Comparison of ENCODE assay signal across 8 mouse cellular contexts in genomic region chr17:25837533-25837932, GRCm38 (mm10). TPM values are rescaled to one million over a fixed set of nuclear protein-coding genes. Genes with fewer than 3 reads are reported as not detected.
DNase-seq lines count a peak whose midpoint lies in the region; ATAC-seq and TF ChIP-seq lines count a peak whose summit lies in the region.

No protein-coding gene starts in this region.

- no peaks in the 10 kb centered on the region for H3K9me3 ChIP-seq in kidney, postnatal 0 days (replicated peaks; ENCODE audit: low read length)
- no peaks in the 10 kb centered on the region for H3K9me3 ChIP-seq in forebrain, embryonic 13.5 days (replicated peaks)
- H3K9me3 ChIP-seq in limb, embryonic 15.5 days: no peaks in the 10 kb centered on the region

- no peak overlapping the region for H3K4me3 ChIP-seq in kidney, postnatal 0 days (replicated peaks; ENCODE audit: low read depth, low read length)
- no peak overlapping the region for H3K4me3 ChIP-seq in kidney, adult 2 months (ENCODE audit: insufficient read depth, low read depth, low read length)
- peak overlapping the region; percentile 44; the same call in 1 of the 2 replicates for H3K4me3 ChIP-seq in forebrain, embryonic 13.5 days
- H3K4me3 ChIP-seq in limb, embryonic 15.5 days: peak overlapping the region; percentile 38; the same call in 1 of the 2 replicates

- peaks cover 42% of the 10 kb centered on the region for H3K36me3 ChIP-seq in kidney, postnatal 0 days (ENCODE audit: insufficient read depth, low read length)
- H3K36me3 ChIP-seq in kidney, adult 2 months (ENCODE audit: control insufficient read depth, insufficient read depth, low read length): no peaks in the 10 kb centered on the region; the same call in 1 of the 2 replicates
- peaks cover 57% of the 10 kb centered on the region for H3K36me3 ChIP-seq in forebrain, embryonic 13.5 days (ENCODE audit: poor library complexity, severe bottlenecking)
- peaks cover 57% of the 10 kb centered on the region for H3K36me3 ChIP-seq in limb, embryonic 15.5 days

- WGBS in kidney, postnatal 0 days: 58% methylated on average over 3 of the region's 3 CpGs
- 50% methylated on average over 3 of the region's 3 CpGs for WGBS in kidney, adult 2 months
- WGBS in forebrain, embryonic 13.5 days: 27% methylated on average over 3 of the region's 3 CpGs
- WGBS in limb, embryonic 15.5 days: 60% methylated on average over 3 of the region's 3 CpGs

- no peak for ATAC-seq in kidney, postnatal 0 days (replicated peaks; ENCODE audit: low FRiP score, low read depth)
- ATAC-seq in forebrain, embryonic 13.5 days: no peak
- no peak for ATAC-seq in limb, embryonic 15.5 days (ENCODE audit: insufficient number of reproducible peaks, low FRiP score, low TSS enrichment, low read depth)

- TF ChIP-seq CTCF in kidney, postnatal 0 days (IDR thresholded peaks at IDR 0.05; ENCODE audit: low read depth): no peak
- no peak for TF ChIP-seq CTCF in kidney, adult 2 months (conservative IDR thresholded peaks at IDR 0.05; ENCODE audit: insufficient read depth, insufficient read length, low read depth, low read length)

- no peak for TF ChIP-seq POLR2A in kidney, adult 2 months (IDR thresholded peaks at IDR 0.05; ENCODE audit: low read depth, low read length)

- no peaks in the 10 kb centered on the region for H3K27me3 ChIP-seq in kidney, postnatal 0 days (ENCODE audit: insufficient read depth, low read length)
- H3K27me3 ChIP-seq in kidney, adult 2 months (replicated peaks; ENCODE audit: control insufficient read depth, insufficient read depth, low read length): no peaks in the 10 kb centered on the region
- H3K27me3 ChIP-seq in forebrain, embryonic 13.5 days: no peaks in the 10 kb centered on the region
- H3K27me3 ChIP-seq in limb, embryonic 15.5 days: no peaks in the 10 kb centered on the region

- peak overlapping the region; percentile 84; the same call in 1 of the 2 replicates for H3K27ac ChIP-seq in kidney, postnatal 0 days
- H3K27ac ChIP-seq in kidney, adult 2 months (ENCODE audit: insufficient read depth, low read depth, low read length): no peak overlapping the region
- peak overlapping the region; percentile 82 for H3K27ac ChIP-seq in forebrain, embryonic 13.5 days
- H3K27ac ChIP-seq in limb, embryonic 15.5 days: 0 out of 2 replicates have a peak overlapping the region, but pooled peaks have one; percentile 47

- H3K4me2 ChIP-seq in kidney, postnatal 0 days (ENCODE audit: low read length): peak overlapping the region; percentile 78; the same call in 1 of the 2 replicates
- H3K4me2 ChIP-seq in forebrain, embryonic 13.5 days: peak overlapping the region; percentile 79
- peak overlapping the region; percentile 75; the same call in 1 of the 2 replicates for H3K4me2 ChIP-seq in limb, embryonic 15.5 days

- DNase-seq in kidney, postnatal 0 days (ENCODE audit: low spot score): no peak
- no peak for DNase-seq in kidney, adult 2 months
- peak; percentile 59 for DNase-seq in retina, postnatal 1 day
- no peak for DNase-seq in T-cell, adult 2 months (ENCODE audit: low spot score)
- no peak for DNase-seq in kidney, postnatal 14 days
- no peak for DNase-seq in thymus, postnatal 0 days (ENCODE audit: low spot score)

- H3K9ac ChIP-seq in kidney, postnatal 0 days (ENCODE audit: low read depth, low read length): 0 out of 2 replicates have a peak overlapping the region, but pooled peaks have one; percentile 64
- H3K9ac ChIP-seq in forebrain, embryonic 13.5 days: peak overlapping the region; percentile 75
- 0 out of 2 replicates have a peak overlapping the region, but pooled peaks have one; percentile 41 for H3K9ac ChIP-seq in limb, embryonic 15.5 days

- H3K4me1 ChIP-seq in kidney, postnatal 0 days (replicated peaks; ENCODE audit: insufficient read depth, low read length): peaks cover 34% of the 10 kb centered on the region
- H3K4me1 ChIP-seq in kidney, adult 2 months (ENCODE audit: control insufficient read depth, insufficient read depth, low read length): peaks cover 33% of the 10 kb centered on the region
- peaks cover 50% of the 10 kb centered on the region for H3K4me1 ChIP-seq in forebrain, embryonic 13.5 days
- H3K4me1 ChIP-seq in limb, embryonic 15.5 days: peaks cover 42% of the 10 kb centered on the region

RNA-seq across cellular contexts. Expression of gene Rhbdl1, which starts 0.4 kb away (rescaled TPM):
- polyA plus RNA-seq in kidney, postnatal 0 days (2015; fragmentation: Nextera tagmentation; extraction: Ambion mirVana): 3.7 and 3.9 TPM in 2 replicates
- polyA plus RNA-seq in kidney, adult 2 months (2012; rRNA removed): 9.2 and 13.9 TPM in 2 replicates
- polyA plus RNA-seq in forebrain, embryonic 13.5 days (2015; fragmentation: Nextera tagmentation; extraction: Ambion mirVana): 9.7 and 11.2 TPM in 2 replicates
- 1.8 and 2.6 TPM in 2 replicates for polyA plus RNA-seq in limb, embryonic 15.5 days (2015; fragmentation: Nextera tagmentation; extraction: Ambion mirVana)
- 0.38 and 0.45 TPM in 2 replicates for polyA plus RNA-seq in thymus, postnatal 0 days (2015; fragmentation: Nextera tagmentation; extraction: Ambion mirVana)

RNA-seq across cellular contexts. Expression of gene Gm20683, which starts 4.0 kb away (rescaled TPM):
- 2.7 and 2.8 TPM in 2 replicates for polyA plus RNA-seq in kidney, postnatal 0 days (2015; fragmentation: Nextera tagmentation; extraction: Ambion mirVana)
- 26.3 and 50.3 TPM in 2 replicates for polyA plus RNA-seq in kidney, adult 2 months (2012; rRNA removed)
- 5.9 and 7.1 TPM in 2 replicates for polyA plus RNA-seq in forebrain, embryonic 13.5 days (2015; fragmentation: Nextera tagmentation; extraction: Ambion mirVana)
- polyA plus RNA-seq in limb, embryonic 15.5 days (2015; fragmentation: Nextera tagmentation; extraction: Ambion mirVana): 1.8 and 2.6 TPM in 2 replicates
- 1.2 and 1.5 TPM in 2 replicates for polyA plus RNA-seq in thymus, postnatal 0 days (2015; fragmentation: Nextera tagmentation; extraction: Ambion mirVana)

RNA-seq across cellular contexts. Expression of gene Stub1, which starts 4.3 kb away (rescaled TPM):
- 267 and 287 TPM in 2 replicates for polyA plus RNA-seq in kidney, postnatal 0 days (2015; fragmentation: Nextera tagmentation; extraction: Ambion mirVana)
- 140 and 144 TPM in 2 replicates for polyA plus RNA-seq in kidney, adult 2 months (2012; rRNA removed)
- polyA plus RNA-seq in forebrain, embryonic 13.5 days (2015; fragmentation: Nextera tagmentation; extraction: Ambion mirVana): 303 and 330 TPM in 2 replicates
- polyA plus RNA-seq in limb, embryonic 15.5 days (2015; fragmentation: Nextera tagmentation; extraction: Ambion mirVana): 346 and 387 TPM in 2 replicates
- 181 and 191 TPM in 2 replicates for polyA plus RNA-seq in thymus, postnatal 0 days (2015; fragmentation: Nextera tagmentation; extraction: Ambion mirVana)

RNA-seq across cellular contexts. Expression of gene Rhot2, which starts 7.1 kb away (rescaled TPM):
- 21.1 and 22.4 TPM in 2 replicates for polyA plus RNA-seq in kidney, postnatal 0 days (2015; fragmentation: Nextera tagmentation; extraction: Ambion mirVana)
- polyA plus RNA-seq in kidney, adult 2 months (2012; rRNA removed): 133 and 147 TPM in 2 replicates
- polyA plus RNA-seq in forebrain, embryonic 13.5 days (2015; fragmentation: Nextera tagmentation; extraction: Ambion mirVana): 16.2 and 17.6 TPM in 2 replicates
- 21.9 and 25.4 TPM in 2 replicates for polyA plus RNA-seq in limb, embryonic 15.5 days (2015; fragmentation: Nextera tagmentation; extraction: Ambion mirVana)
- polyA plus RNA-seq in thymus, postnatal 0 days (2015; fragmentation: Nextera tagmentation; extraction: Ambion mirVana): 19.7 and 22.6 TPM in 2 replicates

RNA-seq across cellular contexts. Expression of gene Jmjd8, which starts 8.9 kb away (rescaled TPM):
- polyA plus RNA-seq in kidney, postnatal 0 days (2015; fragmentation: Nextera tagmentation; extraction: Ambion mirVana): 53.1 and 54.5 TPM in 2 replicates
- polyA plus RNA-seq in kidney, adult 2 months (2012; rRNA removed): 132 and 139 TPM in 2 replicates
- polyA plus RNA-seq in forebrain, embryonic 13.5 days (2015; fragmentation: Nextera tagmentation; extraction: Ambion mirVana): 64.6 and 69.8 TPM in 2 replicates
- polyA plus RNA-seq in limb, embryonic 15.5 days (2015; fragmentation: Nextera tagmentation; extraction: Ambion mirVana): 47.2 and 48.9 TPM in 2 replicates
- 28.8 and 32.2 TPM in 2 replicates for polyA plus RNA-seq in thymus, postnatal 0 days (2015; fragmentation: Nextera tagmentation; extraction: Ambion mirVana)

Comparison
In these comparisons a context has a peak if more than half of its experiments do, and no peak if none do; other contexts are left out.
1. H3K4me3 ChIP-seq: peak in forebrain, embryonic 13.5 days (single experiment) and limb, embryonic 15.5 days (single experiment); none in kidney, postnatal 0 days (single experiment) and kidney, adult 2 months (single experiment).
2. Peak in every context shown above with its lines, with median percentiles within 50 percentile points of each other: H3K4me2 ChIP-seq and H3K9ac ChIP-seq.